Comparison of ENCODE assay signal across 11 mouse cellular contexts in genomic region chr15:82268185-82268584, GRCm38 (mm10). TPM values are rescaled to one million over a fixed set of nuclear protein-coding genes. Genes with fewer than 3 reads are reported as not detected.
DNase-seq lines count a peak whose midpoint lies in the region; ATAC-seq and TF ChIP-seq lines count a peak whose summit lies in the region.
"Had no signal": no experiment of that assay in that cellular context is flagged by ENCODE, and none has a peak within 500 bp of the region (broad histone marks: within the 10 kb centered on the region; RNA-seq: fewer than 3 reads in every experiment).

No protein-coding gene starts in this region.

- H3K9me3 ChIP-seq in hindbrain, embryonic 11.5 days (ENCODE audit: control insufficient read depth, low read length): no peaks in the 10 kb centered on the region
- H3K9me3 ChIP-seq in midbrain, embryonic 16.5 days (replicated peaks; ENCODE audit: control insufficient read depth, low read length, poor library complexity, severe bottlenecking): no peaks in the 10 kb centered on the region
- H3K9me3 ChIP-seq in liver, embryonic 11.5 days (ENCODE audit: control insufficient read depth, low read length): no peaks in the 10 kb centered on the region

- H3K4me3 ChIP-seq in cerebellum, adult 2 months (replicated peaks; ENCODE audit: insufficient read depth, low read depth, low read length): no peak overlapping the region
- H3K4me3 ChIP-seq in hindbrain, embryonic 11.5 days (ENCODE audit: low read depth, low read length): no peak overlapping the region
- no peak overlapping the region for H3K4me3 ChIP-seq in midbrain, embryonic 16.5 days (ENCODE audit: low read depth, low read length)
- no peak overlapping the region for H3K4me3 ChIP-seq in liver, embryonic 11.5 days (ENCODE audit: low read depth, low read length)

- intact Hi-C loops in gastrocnemius, postnatal 36 days (cut with DNase I): loop anchor here (1.0 kb wide), 1 partner anchor 149 kb away; no protein-coding TSS in a partner anchor

- peak overlapping the region; percentile 15; the same call in 1 of the 2 replicates for H3K27ac ChIP-seq in cerebellum, adult 2 months (ENCODE audit: insufficient read depth, low read length)
- H3K27ac ChIP-seq in hindbrain, embryonic 11.5 days (ENCODE audit: low read depth, low read length): peak overlapping the region; percentile 67
- peak overlapping the region; percentile 72 for H3K27ac ChIP-seq in midbrain, embryonic 16.5 days (ENCODE audit: low read length)
- H3K27ac ChIP-seq in liver, embryonic 11.5 days (ENCODE audit: low read depth, low read length): no peak overlapping the region

- peak in 1 of 2 experiments; percentile 21 for DNase-seq in cerebellum, adult 2 months
- no peak for DNase-seq in cerebellum, postnatal 36 days
- DNase-seq in brain, adult 2 months (ENCODE audit: low read depth, low spot score): peak; percentile 75
- DNase-seq in hindbrain, embryonic 11.5 days (ENCODE audit: low spot score): peak; percentile 79
- no peak for DNase-seq in gastrocnemius, postnatal 36 days
- DNase-seq in lung, postnatal 14 days: no peak
- DNase-seq in liver, embryonic 11.5 days (ENCODE audit: low spot score): no peak

- no peaks in the 10 kb centered on the region for H3K36me3 ChIP-seq in hindbrain, embryonic 11.5 days (ENCODE audit: control insufficient read depth, insufficient read depth, low read length)
- no peaks in the 10 kb centered on the region for H3K36me3 ChIP-seq in midbrain, embryonic 16.5 days (ENCODE audit: control insufficient read depth, insufficient read depth, low read length)
- no peaks in the 10 kb centered on the region for H3K36me3 ChIP-seq in liver, embryonic 11.5 days (ENCODE audit: control insufficient read depth, insufficient read depth, low read length)

- ATAC-seq in hindbrain, embryonic 11.5 days (ENCODE audit: low FRiP score): peak; percentile 46; the same call in 1 of the 2 replicates
- peak; percentile 50; the same call in 1 of the 2 replicates for ATAC-seq in midbrain, embryonic 16.5 days
- ATAC-seq in liver, embryonic 11.5 days (replicated peaks; ENCODE audit: low FRiP score): no peak

- peaks cover 48% of the 10 kb centered on the region for H3K4me1 ChIP-seq in cerebellum, adult 2 months (ENCODE audit: control insufficient read depth, insufficient read depth, low read length)
- peaks cover 7% of the 10 kb centered on the region for H3K4me1 ChIP-seq in hindbrain, embryonic 11.5 days (replicated peaks; ENCODE audit: control insufficient read depth, insufficient read depth, low read length)
- H3K4me1 ChIP-seq in midbrain, embryonic 16.5 days (ENCODE audit: control insufficient read depth, insufficient read depth, low read length): peaks cover 19% of the 10 kb centered on the region
- H3K4me1 ChIP-seq in liver, embryonic 11.5 days (replicated peaks; ENCODE audit: control insufficient read depth, insufficient read depth, low read length): no peaks in the 10 kb centered on the region

- H3K9ac ChIP-seq in hindbrain, embryonic 11.5 days (ENCODE audit: low read depth, low read length): no peak overlapping the region
- peak overlapping the region; percentile 23; the same call in 1 of the 2 replicates for H3K9ac ChIP-seq in midbrain, embryonic 16.5 days (ENCODE audit: low read depth, low read length)
- no peak overlapping the region for H3K9ac ChIP-seq in liver, embryonic 11.5 days (ENCODE audit: low read depth, low read length)

- no peaks in the 10 kb centered on the region for H3K27me3 ChIP-seq in cerebellum, adult 2 months (ENCODE audit: control insufficient read depth, insufficient read depth, low read length)
- H3K27me3 ChIP-seq in hindbrain, embryonic 11.5 days (ENCODE audit: control insufficient read depth, insufficient read depth, low read length): no peaks in the 10 kb centered on the region
- no peaks in the 10 kb centered on the region for H3K27me3 ChIP-seq in midbrain, embryonic 16.5 days (ENCODE audit: control insufficient read depth, insufficient read depth, low read depth, low read length)
- H3K27me3 ChIP-seq in liver, embryonic 11.5 days (replicated peaks; ENCODE audit: control insufficient read depth, insufficient read depth, low read length): peaks cover 17% of the 10 kb centered on the region

- no peak for TF ChIP-seq POLR2A in cerebellum, adult 2 months (IDR thresholded peaks at IDR 0.05; ENCODE audit: borderline replicate concordance, insufficient read depth, low read length)

- no peak overlapping the region for H3K4me2 ChIP-seq in hindbrain, embryonic 11.5 days (replicated peaks; ENCODE audit: low read depth, low read length)
- H3K4me2 ChIP-seq in midbrain, embryonic 16.5 days (ENCODE audit: low read length): no peak overlapping the region
- H3K4me2 ChIP-seq in liver, embryonic 11.5 days: no peak overlapping the region

- TF ChIP-seq CTCF in cerebellum, adult 2 months (IDR thresholded peaks at IDR 0.05; ENCODE audit: borderline replicate concordance, insufficient read depth, low read depth, low read length): no peak

- WGBS in cerebellum, adult 2 months: 33% methylated on average over 3 of the region's 3 CpGs
- 8% methylated on average over 3 of the region's 3 CpGs for WGBS in hindbrain, embryonic 11.5 days
- 11% methylated on average over 3 of the region's 3 CpGs for WGBS in midbrain, embryonic 16.5 days
- 39% methylated on average over 3 of the region's 3 CpGs for WGBS in liver, embryonic 11.5 days

RNA-seq across cellular contexts. Expression of gene Sept3, which starts 6.5 kb away (rescaled TPM):
- polyA plus RNA-seq in cerebellum, adult 2 months (2012; rRNA removed): 306 and 367 TPM in 2 replicates
- 146 and 150 TPM in 2 replicates for polyA plus RNA-seq in hindbrain, embryonic 11.5 days (2014; fragmentation: Nextera tagmentation; extraction: Ambion mirVana)
- 406 and 437 TPM in 2 replicates for polyA plus RNA-seq in midbrain, embryonic 16.5 days (2015; fragmentation: Nextera tagmentation; extraction: Ambion mirVana)
- under 1 TPM; 0.31 to 0.91 TPM for total RNA-seq in gastrocnemius, postnatal 36 days (2021)
- 7.1 and 7.4 TPM in 2 replicates for polyA plus RNA-seq in liver, embryonic 11.5 days (2014; fragmentation: Nextera tagmentation; extraction: Ambion mirVana)

RNA-seq across cellular contexts. Expression of gene 1500009C09Rik, which starts 16.0 kb away (rescaled TPM):
- polyA plus RNA-seq in cerebellum, adult 2 months (2012; rRNA removed): 195 and 218 TPM in 2 replicates
- polyA plus RNA-seq in hindbrain, embryonic 11.5 days (2014; fragmentation: Nextera tagmentation; extraction: Ambion mirVana): 0.86 and 1.6 TPM in 2 replicates
- 21.0 and 21.7 TPM in 2 replicates for polyA plus RNA-seq in midbrain, embryonic 16.5 days (2015; fragmentation: Nextera tagmentation; extraction: Ambion mirVana)
- not detected for total RNA-seq in gastrocnemius, postnatal 36 days (2021)
- polyA plus RNA-seq in liver, embryonic 11.5 days (2014; fragmentation: Nextera tagmentation; extraction: Ambion mirVana): not detected in 2 replicates
- polyA plus RNA-seq: heart, postnatal 0 days; liver, embryonic 16.5 days had no signal

RNA-seq across cellular contexts. Expression of gene Cenpm, which starts 23.6 kb away (rescaled TPM):
- 3.2 and 3.6 TPM in 2 replicates for polyA plus RNA-seq in cerebellum, adult 2 months (2012; rRNA removed)
- polyA plus RNA-seq in hindbrain, embryonic 11.5 days (2014; fragmentation: Nextera tagmentation; extraction: Ambion mirVana): 76.2 and 78.1 TPM in 2 replicates
- polyA plus RNA-seq in midbrain, embryonic 16.5 days (2015; fragmentation: Nextera tagmentation; extraction: Ambion mirVana): 12.7 and 13.9 TPM in 2 replicates
- total RNA-seq in gastrocnemius, postnatal 36 days (2021): under 1 TPM; 0.46 to 0.79 TPM
- polyA plus RNA-seq in liver, embryonic 11.5 days (2014; fragmentation: Nextera tagmentation; extraction: Ambion mirVana): 56.5 and 58.8 TPM in 2 replicates

RNA-seq across cellular contexts. Expression of gene Wbp2nl, which starts 30.6 kb away (rescaled TPM):
- not detected in 2 replicates for polyA plus RNA-seq in cerebellum, adult 2 months (2012; rRNA removed)
- 0.12 TPM in 1 of 2 replicates, not detected in the other for polyA plus RNA-seq in hindbrain, embryonic 11.5 days (2014; fragmentation: Nextera tagmentation; extraction: Ambion mirVana)
- 0.25 TPM in 1 of 2 replicates, not detected in the other for polyA plus RNA-seq in midbrain, embryonic 16.5 days (2015; fragmentation: Nextera tagmentation; extraction: Ambion mirVana)
- total RNA-seq in gastrocnemius, postnatal 36 days (2021): not detected
- polyA plus RNA-seq in liver, embryonic 11.5 days (2014; fragmentation: Nextera tagmentation; extraction: Ambion mirVana): 0.25 and 0.58 TPM in 2 replicates
- total RNA-seq: layer of hippocampus, adult 8-10 months had no signal
- polyA plus RNA-seq: heart, postnatal 0 days; liver, embryonic 16.5 days had no signal

RNA-seq across cellular contexts. Expression of gene Tnfrsf13c, which starts 44.0 kb away (rescaled TPM):
- 0.89 and 0.93 TPM in 2 replicates for polyA plus RNA-seq in cerebellum, adult 2 months (2012; rRNA removed)
- 0.35 and 0.62 TPM in 2 replicates for polyA plus RNA-seq in hindbrain, embryonic 11.5 days (2014; fragmentation: Nextera tagmentation; extraction: Ambion mirVana)
- 0.14 TPM in 1 of 2 replicates, not detected in the other for polyA plus RNA-seq in midbrain, embryonic 16.5 days (2015; fragmentation: Nextera tagmentation; extraction: Ambion mirVana)
- total RNA-seq in gastrocnemius, postnatal 36 days (2021): not detected
- 0.16 and 0.56 TPM in 2 replicates for polyA plus RNA-seq in liver, embryonic 11.5 days (2014; fragmentation: Nextera tagmentation; extraction: Ambion mirVana)
- polyA plus RNA-seq: heart, postnatal 0 days had no signal

Comparison
In these comparisons a context has a peak if more than half of its experiments do, and no peak if none do; other contexts are left out.
1. DNase-seq: peak in brain, adult 2 months (single experiment) and hindbrain, embryonic 11.5 days (single experiment); none in cerebellum, postnatal 36 days (0 of 2), gastrocnemius, postnatal 36 days (0 of 2), lung, postnatal 14 days (single experiment) and liver, embryonic 11.5 days (single experiment).
2. RNA of gene Sept3, which starts 6.5 kb away (polyA plus RNA-seq): 406 to 437 TPM in midbrain, embryonic 16.5 days, 306 to 367 TPM in cerebellum, adult 2 months and 146 to 150 TPM in hindbrain, embryonic 11.5 days; 7.1 to 7.4 TPM in liver, embryonic 11.5 days; every median in the first group is over 10 times any median in the second.